ENCODE assay signal across 8 mouse cellular contexts in genomic region chr10:78457495-78458347, GRCm38 (mm10). TPM values are rescaled to one million over a fixed set of nuclear protein-coding genes. Genes with fewer than 3 reads are reported as not detected.
A peak's percentile ranks its signal among the peaks of the same experiment; 100 is the strongest.
DNase-seq lines count a peak whose midpoint lies in the region; ATAC-seq and TF ChIP-seq lines count a peak whose summit lies in the region.
"Had no signal": no experiment of that assay in that cellular context is flagged by ENCODE, and none has a peak within 500 bp of the region (broad histone marks: within the 10 kb centered on the region; RNA-seq: fewer than 3 reads in every experiment).

No protein-coding gene starts in this region.

- H3K4me3 ChIP-seq in hindbrain, embryonic 12.5 days: no peak overlapping the region
- no peak overlapping the region for H3K4me3 ChIP-seq in limb, embryonic 13.5 days
- no peak overlapping the region for H3K4me3 ChIP-seq in midbrain, embryonic 12.5 days
- H3K4me3 ChIP-seq in thymus, adult 2 months (ENCODE audit: control insufficient read depth, insufficient read depth, low read length): peak overlapping the region; percentile 22

- ATAC-seq in frontal cortex, adult (ENCODE audit: low TSS enrichment): peak; percentile 60
- ATAC-seq in hindbrain, embryonic 12.5 days (ENCODE audit: low FRiP score): peak; percentile 27; the same call in 1 of the 2 replicates
- ATAC-seq in limb, embryonic 13.5 days (ENCODE audit: low FRiP score, low read depth): 0 out of 2 replicates have a peak, but pooled peaks have one; percentile 25
- ATAC-seq in midbrain, embryonic 12.5 days (ENCODE audit: low FRiP score, low read depth): peak; percentile 35; the same call in 1 of the 2 replicates

- peaks cover 16% of the 10 kb centered on the region for H3K4me1 ChIP-seq in hindbrain, embryonic 12.5 days
- peaks cover 34% of the 10 kb centered on the region for H3K4me1 ChIP-seq in limb, embryonic 13.5 days
- peaks cover 15% of the 10 kb centered on the region for H3K4me1 ChIP-seq in midbrain, embryonic 12.5 days
- H3K4me1 ChIP-seq in thymus, adult 2 months (replicated peaks; ENCODE audit: control insufficient read depth, insufficient read depth, low read length): peaks cover 30% of the 10 kb centered on the region

- no peak for TF ChIP-seq CTCF in thymus, adult 2 months (IDR thresholded peaks at IDR 0.05; ENCODE audit: borderline replicate concordance, control insufficient read depth, extremely low read depth, insufficient read depth, low read length, poor library complexity)

- DNase-seq in ES-CJ7 (ENCODE audit: low read depth, low spot score): peak; percentile 30
- DNase-seq in adrenal gland, adult 8-10 months: peak; percentile 35
- peak; percentile 82 for DNase-seq in thymus, adult 2 months

- no peaks in the 10 kb centered on the region for H3K9me3 ChIP-seq in hindbrain, embryonic 12.5 days (replicated peaks)
- no peaks in the 10 kb centered on the region for H3K9me3 ChIP-seq in limb, embryonic 13.5 days
- H3K9me3 ChIP-seq in midbrain, embryonic 12.5 days: no peaks in the 10 kb centered on the region

- no peak overlapping the region for H3K9ac ChIP-seq in hindbrain, embryonic 12.5 days
- peak overlapping the region; percentile 45 for H3K9ac ChIP-seq in limb, embryonic 13.5 days
- no peak overlapping the region for H3K9ac ChIP-seq in midbrain, embryonic 12.5 days (replicated peaks)

- 31% methylated on average over 10 of the region's 10 CpGs for WGBS in hindbrain, embryonic 12.5 days
- 26% methylated on average over 10 of the region's 10 CpGs for whole genome bisulfite sequencing in limb, embryonic 13.5 days
- WGBS in midbrain, embryonic 12.5 days: 26% methylated on average over 8 of the region's 10 CpGs
- 13% methylated on average over 10 of the region's 10 CpGs for WGBS in thymus, adult 2 months

- H3K27me3 ChIP-seq in hindbrain, embryonic 12.5 days: no peaks in the 10 kb centered on the region
- H3K27me3 ChIP-seq in limb, embryonic 13.5 days: no peaks in the 10 kb centered on the region
- H3K27me3 ChIP-seq in midbrain, embryonic 12.5 days: 0 out of 2 replicates have a peak, but pooled peaks cover 4% of the 10 kb centered on the region
- no peaks in the 10 kb centered on the region for H3K27me3 ChIP-seq in thymus, adult 2 months (ENCODE audit: control insufficient read depth, insufficient read depth, low read length)

- no peaks in the 10 kb centered on the region for H3K36me3 ChIP-seq in hindbrain, embryonic 12.5 days
- no peaks in the 10 kb centered on the region for H3K36me3 ChIP-seq in limb, embryonic 13.5 days
- H3K36me3 ChIP-seq in midbrain, embryonic 12.5 days: no peaks in the 10 kb centered on the region
- no peaks in the 10 kb centered on the region for H3K36me3 ChIP-seq in thymus, adult 2 months (ENCODE audit: control insufficient read depth, insufficient read depth, low read length)

- H3K4me2 ChIP-seq in hindbrain, embryonic 12.5 days (replicated peaks): no peak overlapping the region; the same call in 1 of the 2 replicates
- H3K4me2 ChIP-seq in limb, embryonic 13.5 days (replicated peaks): peak overlapping the region; percentile 24; the same call in 1 of the 2 replicates
- H3K4me2 ChIP-seq in midbrain, embryonic 12.5 days (replicated peaks): no peak overlapping the region

- 0 out of 2 replicates have a peak, but pooled peaks have one; percentile 19 for TF ChIP-seq POLR2A in thymus, adult 2 months (IDR thresholded peaks at IDR 0.05; ENCODE audit: control insufficient read depth, extremely low read depth, insufficient read depth, low read length, poor library complexity)

- no peak overlapping the region for H3K27ac ChIP-seq in hindbrain, embryonic 12.5 days
- no peak overlapping the region for H3K27ac ChIP-seq in limb, embryonic 13.5 days
- H3K27ac ChIP-seq in midbrain, embryonic 12.5 days (replicated peaks): no peak overlapping the region
- H3K27ac ChIP-seq in thymus, adult 2 months (ENCODE audit: control insufficient read depth, insufficient read depth, low read length): peak overlapping the region; percentile 33; the same call in 1 of the 2 replicates

RNA-seq across cellular contexts. Expression of gene Pdxk, which starts 7.1 kb away (rescaled TPM):
- 10 to 100 TPM; 31.7 to 46.1 (median 42.1) TPM for total RNA-seq in adrenal gland, adult 8-10 months (2022)
- polyA plus RNA-seq in hindbrain, embryonic 12.5 days (2016; fragmentation: Nextera tagmentation; extraction: Ambion mirVana): 12.2 and 13.0 TPM in 2 replicates
- 12.0 and 13.6 TPM in 2 replicates for polyA plus RNA-seq in limb, embryonic 13.5 days (2015; fragmentation: Nextera tagmentation; extraction: Ambion mirVana)
- 10.0 and 10.9 TPM in 2 replicates for polyA plus RNA-seq in midbrain, embryonic 12.5 days (2016; fragmentation: Nextera tagmentation; extraction: Ambion mirVana)
- 26.1 and 28.8 TPM in 2 replicates for polyA plus RNA-seq in thymus, adult 2 months (2012; rRNA removed)

RNA-seq across cellular contexts. Expression of gene Cstb, which starts 32.3 kb away (rescaled TPM):
- total RNA-seq in adrenal gland, adult 8-10 months (2022): 100 to 1,000 TPM; 276 to 340 (median 329) TPM
- 127 and 138 TPM in 2 replicates for polyA plus RNA-seq in hindbrain, embryonic 12.5 days (2016; fragmentation: Nextera tagmentation; extraction: Ambion mirVana)
- 202 and 212 TPM in 2 replicates for polyA plus RNA-seq in limb, embryonic 13.5 days (2015; fragmentation: Nextera tagmentation; extraction: Ambion mirVana)
- 112 and 114 TPM in 2 replicates for polyA plus RNA-seq in midbrain, embryonic 12.5 days (2016; fragmentation: Nextera tagmentation; extraction: Ambion mirVana)
- polyA plus RNA-seq in thymus, adult 2 months (2012; rRNA removed): 212 and 247 TPM in 2 replicates

RNA-seq across cellular contexts. Expression of gene Rrp1, which starts 44.9 kb away (rescaled TPM):
- total RNA-seq in adrenal gland, adult 8-10 months (2022): 100 to 1,000 TPM; 215 to 262 (median 251) TPM
- polyA plus RNA-seq in hindbrain, embryonic 12.5 days (2016; fragmentation: Nextera tagmentation; extraction: Ambion mirVana): 339 and 343 TPM in 2 replicates
- polyA plus RNA-seq in limb, embryonic 13.5 days (2015; fragmentation: Nextera tagmentation; extraction: Ambion mirVana): 326 and 342 TPM in 2 replicates
- 320 and 330 TPM in 2 replicates for polyA plus RNA-seq in midbrain, embryonic 12.5 days (2016; fragmentation: Nextera tagmentation; extraction: Ambion mirVana)
- polyA plus RNA-seq in thymus, adult 2 months (2012; rRNA removed): 133 and 164 TPM in 2 replicates

RNA-seq across cellular contexts. Expression of gene Olfr1358, which starts 59.5 kb away (rescaled TPM):
- total RNA-seq in adrenal gland, adult 8-10 months (2022): not detected
- not detected in 2 replicates for polyA plus RNA-seq in hindbrain, embryonic 12.5 days (2016; fragmentation: Nextera tagmentation; extraction: Ambion mirVana)
- not detected in 2 replicates for polyA plus RNA-seq in limb, embryonic 13.5 days (2015; fragmentation: Nextera tagmentation; extraction: Ambion mirVana)
- polyA plus RNA-seq in midbrain, embryonic 12.5 days (2016; fragmentation: Nextera tagmentation; extraction: Ambion mirVana): not detected in 2 replicates
- 0.09 TPM in 1 of 2 replicates, not detected in the other for polyA plus RNA-seq in thymus, adult 2 months (2012; rRNA removed)
- polyA plus RNA-seq: large intestine, adult 2 months had no signal

Comparison
In these comparisons a context has a peak if more than half of its experiments do, and no peak if none do; other contexts are left out.
1. DNase-seq: peak in every context shown above with its lines; median percentile 82 in thymus, adult 2 months; 35 in adrenal gland, adult 8-10 months; 30 in ES-CJ7.